Mouse (Mus musculus): Measurements from ENCODE around the gene Plxnb2. TPM values are rescaled to one million over a fixed set of nuclear protein-coding genes. Genes with fewer than 3 reads are reported as not detected.

Gene Plxnb2
- polyA plus RNA-seq, 1 experiment from 2014 or later = 128 TPM

- Histone ChIP-seq H3K27ac (peak within 1 kb of the TSS; percentile 99), H3K4me1 (peaks cover 15% of the 10 kb centered on the region), H3K9me3 (no peaks in the 10 kb centered on the region), H3K27me3 (replicated peaks) (no peaks in the 10 kb centered on the region), H3K9ac (peak within 1 kb of the TSS; percentile 93), H3K4me3 (replicated peaks) (peak within 1 kb of the TSS; percentile 99), H3K4me2 (peak within 1 kb of the TSS; percentile 79), H3K36me3 (no peaks in the 10 kb centered on the region)
- under 1% methylated on average over 38 of the region's 38 CpGs for WGBS
- ATAC-seq (ENCODE audit: insufficient read depth, low FRiP score, low read depth) = peak; percentile 97
Measured at GRCm38 (mm10) chr15:89196313-89196706, 15.7 kb upstream of the Plxnb2 start, which contains the start of gene Dennd6b. Gene Dennd6b, minus strand, starts transcription at chr15:89196496.

DNA sequence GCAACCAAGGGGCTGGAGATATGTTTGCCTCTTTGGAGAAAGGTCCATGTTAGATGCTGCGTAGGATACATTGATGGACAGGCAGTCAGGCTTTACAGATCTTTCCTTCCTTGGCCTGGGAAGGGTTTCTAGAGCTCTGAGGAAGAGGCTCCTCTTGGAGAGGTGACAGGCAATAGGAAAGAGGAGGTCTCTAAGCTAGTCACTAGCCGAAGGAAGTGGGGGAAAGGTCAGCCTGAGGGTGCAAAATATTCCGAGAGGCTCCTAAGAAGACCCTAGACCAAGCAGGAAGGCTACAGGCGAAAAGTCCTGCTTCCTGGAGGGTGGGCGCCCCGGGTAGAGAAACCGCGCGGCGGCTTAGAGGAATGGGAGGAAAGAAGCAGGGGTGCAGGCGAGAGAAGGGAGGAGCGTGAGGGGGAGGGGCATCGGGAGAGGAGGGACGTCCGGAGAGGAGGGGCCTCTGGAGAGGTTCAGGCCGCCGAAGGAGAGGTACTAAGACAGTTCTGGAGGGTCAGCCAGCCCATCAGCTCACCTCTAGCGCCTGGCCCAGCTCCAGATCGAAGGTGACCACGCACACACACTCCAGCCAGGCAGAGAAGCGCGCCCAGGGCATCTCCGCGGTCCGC, 15.2 kb upstream of the Plxnb2 start:
- no peaks in the 10 kb centered on the region for H3K27me3 ChIP-seq (replicated peaks)
- WGBS = 0% methylated on average over 24 of the region's 25 CpGs

DNA sequence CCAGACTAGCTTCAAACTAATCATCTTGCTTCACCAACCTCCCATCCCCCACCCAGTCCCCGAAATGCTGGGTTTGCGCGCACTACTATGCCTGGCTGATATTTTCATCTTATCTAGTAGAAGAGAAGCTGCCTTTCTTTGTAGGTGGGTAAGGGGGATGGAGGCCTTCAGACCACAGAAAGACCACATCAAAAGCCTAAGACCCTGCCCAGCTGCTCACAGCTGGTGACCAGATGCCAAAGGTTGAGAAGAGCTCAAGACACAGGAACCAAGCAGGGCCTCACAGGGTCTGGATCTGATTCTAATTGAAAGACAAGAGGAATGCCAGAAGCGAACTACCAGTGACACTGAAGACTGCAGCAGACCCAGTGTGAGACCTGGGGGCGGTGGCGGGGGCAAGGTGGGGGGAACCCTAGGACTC, 14.7 kb upstream of the Plxnb2 start:
- peak overlapping the region; percentile 79 for H3K4me2 ChIP-seq
- H3K4me3 ChIP-seq (replicated peaks) = peak overlapping the region; percentile 99
- peak overlapping the region; percentile 99 for H3K27ac ChIP-seq
- no peak overlapping the region for H3K9ac ChIP-seq
- no peaks in the 10 kb centered on the region for H3K36me3 ChIP-seq
- WGBS = 36% methylated on average over 6 of the region's 6 CpGs
- no peaks in the 10 kb centered on the region for H3K27me3 ChIP-seq (replicated peaks)
- H3K9me3 ChIP-seq = no peaks in the 10 kb centered on the region
- peaks cover 15% of the 10 kb centered on the region for H3K4me1 ChIP-seq
- ATAC-seq (ENCODE audit: insufficient read depth, low FRiP score, low read depth) = no peak

More for the DNA sequence above, 15.2 kb upstream of the Plxnb2 start:
- H3K4me3 ChIP-seq (replicated peaks) = peak overlapping the region; percentile 99
- peak overlapping the region; percentile 93 for H3K9ac ChIP-seq
- ATAC-seq (ENCODE audit: insufficient read depth, low FRiP score, low read depth) = peak; percentile 95
- H3K4me2 ChIP-seq = peak overlapping the region; percentile 79
- no peaks in the 10 kb centered on the region for H3K36me3 ChIP-seq
- peak overlapping the region; percentile 99 for H3K27ac ChIP-seq
- H3K4me1 ChIP-seq = peaks cover 15% of the 10 kb centered on the region
- no peaks in the 10 kb centered on the region for H3K9me3 ChIP-seq

DNA sequence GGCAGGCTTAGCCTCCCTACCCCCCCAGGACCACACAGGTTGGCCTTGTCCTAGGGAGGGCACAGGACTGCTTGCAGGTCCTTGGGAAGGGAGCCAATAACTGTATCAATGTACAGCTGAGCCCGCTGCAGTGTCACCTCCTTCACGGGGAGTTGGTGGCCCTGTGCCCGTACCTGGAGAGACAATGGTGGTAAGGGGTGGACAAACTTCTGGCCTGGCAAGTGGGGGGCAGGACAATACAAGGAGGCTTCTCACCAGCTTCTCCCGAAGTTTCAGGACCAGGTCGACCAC, 4.3 kb upstream of the Plxnb2 start:
- WGBS = 82% methylated on average over 5 of the region's 5 CpGs

GRCm38 (mm10) chr15:89184141-89184936, 3.8 kb upstream of the Plxnb2 start:
- WGBS = 69% methylated on average over 5 of the region's 5 CpGs
- H3K9me3 ChIP-seq = no peaks in the 10 kb centered on the region
- no peak for ATAC-seq (ENCODE audit: insufficient read depth, low FRiP score, low read depth)

More for the DNA sequence above, 4.3 kb upstream of the Plxnb2 start:
- Histone ChIP-seq H3K27ac (no peak overlapping the region), H3K9ac (no peak overlapping the region), H3K36me3 (no peaks in the 10 kb centered on the region), H3K9me3 (no peaks in the 10 kb centered on the region), H3K4me1 (peaks cover 15% of the 10 kb centered on the region; the same call in 1 of the 2 replicates), H3K27me3 (replicated peaks) (no peaks in the 10 kb centered on the region), H3K4me3 (replicated peaks) (no peak overlapping the region), H3K4me2 (no peak overlapping the region)
- no peak for ATAC-seq (ENCODE audit: insufficient read depth, low FRiP score, low read depth)

GRCm38 (mm10) chr15:89182842-89183241, 2.3 kb upstream of the Plxnb2 start:
- Histone ChIP-seq H3K4me1 (peaks cover 33% of the 10 kb centered on the region), H3K9me3 (no peaks in the 10 kb centered on the region), H3K9ac (no peak overlapping the region), H3K36me3 (no peaks in the 10 kb centered on the region), H3K27me3 (replicated peaks) (no peaks in the 10 kb centered on the region), H3K4me2 (peak overlapping the region; percentile 32; the same call in 1 of the 2 replicates), H3K4me3 (replicated peaks) (no peak overlapping the region), H3K27ac (peak overlapping the region; percentile 95; the same call in 1 of the 2 replicates)
- WGBS = 70% methylated on average over 5 of the region's 5 CpGs
- no peak for ATAC-seq (ENCODE audit: insufficient read depth, low FRiP score, low read depth)

More at GRCm38 (mm10) chr15:89184141-89184936, 3.8 kb upstream of the Plxnb2 start:
- H3K27me3 ChIP-seq (replicated peaks) = no peaks in the 10 kb centered on the region
- peaks cover 19% of the 10 kb centered on the region; the same call in 1 of the 2 replicates for H3K4me1 ChIP-seq
- H3K27ac ChIP-seq = no peak overlapping the region
- H3K9ac ChIP-seq = no peak overlapping the region
- no peak overlapping the region for H3K4me3 ChIP-seq (replicated peaks)
- no peaks in the 10 kb centered on the region for H3K36me3 ChIP-seq
- H3K4me2 ChIP-seq = no peak overlapping the region

DNA sequence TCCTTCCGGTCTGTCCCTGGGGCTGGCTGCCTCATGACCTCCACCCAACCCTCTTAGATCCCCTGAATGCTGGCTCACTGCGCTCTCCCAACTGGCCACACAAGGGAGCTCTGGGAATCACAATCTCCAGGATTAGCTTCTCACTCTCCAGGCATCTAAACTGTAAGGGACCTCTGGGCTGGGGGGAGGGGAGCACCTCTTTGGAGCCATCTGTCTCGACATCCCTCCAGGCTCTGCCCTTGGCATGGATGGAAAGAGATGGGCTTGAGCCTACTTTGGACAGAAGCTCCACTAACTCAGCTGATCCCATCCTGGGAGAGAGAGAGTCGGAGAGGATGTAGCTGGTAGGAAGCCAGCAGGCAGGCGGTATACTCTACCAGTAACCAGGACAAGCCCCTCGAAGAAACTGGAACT, 1.7 kb upstream of the Plxnb2 start:
- Histone ChIP-seq H3K27me3 (replicated peaks) (no peaks in the 10 kb centered on the region), H3K9me3 (no peaks in the 10 kb centered on the region), H3K4me3 (replicated peaks) (no peak overlapping the region), H3K4me1 (peaks cover 38% of the 10 kb centered on the region), H3K36me3 (no peaks in the 10 kb centered on the region), H3K4me2 (peak overlapping the region; percentile 32; the same call in 1 of the 2 replicates), H3K9ac (no peak overlapping the region), H3K27ac (peak overlapping the region; percentile 95)
- 30% methylated on average over 6 of the region's 6 CpGs for WGBS
- no peak for ATAC-seq (ENCODE audit: insufficient read depth, low FRiP score, low read depth)

DNA sequence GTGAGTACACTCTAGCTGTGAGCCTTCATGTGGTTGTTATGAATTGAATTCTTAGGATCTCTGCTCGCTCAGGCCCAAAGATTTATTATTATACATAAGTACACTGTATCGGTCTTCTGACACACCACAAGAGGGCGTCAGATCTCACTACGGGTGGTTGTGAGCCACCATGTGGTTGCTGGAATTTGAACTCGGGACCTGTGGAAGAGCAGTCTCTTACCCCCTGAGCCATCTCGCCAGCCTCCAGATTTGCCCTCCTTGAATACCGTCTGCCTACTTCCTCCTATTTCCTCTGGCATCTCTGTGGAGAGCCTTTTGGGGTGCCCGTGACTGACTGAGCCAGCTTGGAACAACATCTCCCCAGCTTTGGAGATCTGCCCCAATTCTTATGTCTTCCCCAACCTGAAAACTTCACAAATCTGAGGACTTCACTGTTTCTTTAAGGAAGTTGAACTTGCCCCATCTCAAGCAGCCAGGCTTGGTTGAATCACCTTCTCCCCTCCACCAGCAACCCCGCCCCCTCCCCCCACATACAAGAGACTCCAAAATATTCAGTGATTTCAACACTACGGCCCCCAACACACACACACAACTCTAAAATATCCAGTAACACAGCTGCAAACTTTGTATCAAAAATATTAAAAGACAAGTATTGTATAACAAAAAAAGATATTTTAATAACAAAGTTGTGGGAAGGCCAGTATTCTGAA, 1.1 kb upstream of the Plxnb2 start:
- Histone ChIP-seq H3K27ac (peak overlapping the region; percentile 95), H3K9ac (no peak overlapping the region), H3K9me3 (no peaks in the 10 kb centered on the region), H3K27me3 (replicated peaks) (no peaks in the 10 kb centered on the region), H3K4me1 (peaks cover 44% of the 10 kb centered on the region), H3K36me3 (no peaks in the 10 kb centered on the region), H3K4me3 (replicated peaks) (no peak overlapping the region), H3K4me2 (peak overlapping the region; percentile 92)
- no peak for ATAC-seq (ENCODE audit: insufficient read depth, low FRiP score, low read depth)
- WGBS = 61% methylated on average over 10 of the region's 10 CpGs

DNA sequence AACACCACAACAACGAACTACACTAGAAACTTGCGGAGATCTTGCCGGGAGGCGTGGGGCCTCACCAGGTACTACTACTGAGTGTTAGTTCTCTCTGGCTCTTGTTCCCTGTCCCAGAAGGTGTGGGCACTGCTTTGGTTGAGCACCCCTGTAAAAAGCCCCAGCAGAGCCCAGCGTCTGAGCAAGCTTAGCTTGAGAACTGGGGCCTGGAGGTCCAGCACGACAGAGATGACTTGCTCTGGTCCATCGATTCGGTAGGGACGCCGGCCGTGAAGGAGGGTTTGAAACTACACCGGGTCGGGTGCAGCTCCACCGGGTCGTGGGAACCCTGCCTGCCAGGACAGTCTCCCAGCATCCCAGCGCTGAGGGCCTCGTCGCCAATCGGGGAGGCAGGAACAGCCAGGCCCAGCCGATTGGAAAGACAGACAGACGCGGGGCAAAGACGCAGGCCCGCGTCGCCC, 477 bp downstream of the Plxnb2 start:
- Histone ChIP-seq H3K9me3 (no peaks in the 10 kb centered on the region), H3K36me3 (no peaks in the 10 kb centered on the region), H3K4me3 (replicated peaks) (peak overlapping the region; percentile 86), H3K27ac (peak overlapping the region; percentile 95), H3K9ac (peak overlapping the region; percentile 80), H3K4me2 (peak overlapping the region; percentile 92), H3K4me1 (peaks cover 60% of the 10 kb centered on the region), H3K27me3 (replicated peaks) (no peaks in the 10 kb centered on the region)
- under 1% methylated on average over 26 of the region's 26 CpGs for WGBS
- ATAC-seq (ENCODE audit: insufficient read depth, low FRiP score, low read depth) = no peak

GRCm38 (mm10) chr15:89179630-89179964, 991 bp downstream of the Plxnb2 start:
- Histone ChIP-seq H3K4me1 (peaks cover 64% of the 10 kb centered on the region), H3K27ac (peak overlapping the region; percentile 95), H3K4me3 (replicated peaks) (peak overlapping the region; percentile 86), H3K4me2 (peak overlapping the region; percentile 92), H3K9ac (peak overlapping the region; percentile 80; the same call in 1 of the 2 replicates), H3K36me3 (no peaks in the 10 kb centered on the region), H3K27me3 (replicated peaks) (no peaks in the 10 kb centered on the region), H3K9me3 (no peaks in the 10 kb centered on the region)
- no peak for ATAC-seq (ENCODE audit: insufficient read depth, low FRiP score, low read depth)
- 3% methylated on average over 6 of the region's 6 CpGs for WGBS

- H3K4me3 ChIP-seq (replicated peaks) = peak overlapping the region; percentile 86
- peak; percentile 67 for ATAC-seq (ENCODE audit: insufficient read depth, low FRiP score, low read depth)
- H3K4me2 ChIP-seq = peak overlapping the region; percentile 92
- H3K9me3 ChIP-seq = no peaks in the 10 kb centered on the region
- peaks cover 69% of the 10 kb centered on the region for H3K4me1 ChIP-seq
- 2% methylated on average over 16 of the region's 16 CpGs for WGBS
- peak overlapping the region; percentile 95 for H3K27ac ChIP-seq
- peak overlapping the region; percentile 80; the same call in 1 of the 2 replicates for H3K9ac ChIP-seq
- no peaks in the 10 kb centered on the region for H3K27me3 ChIP-seq (replicated peaks)
- H3K36me3 ChIP-seq = no peaks in the 10 kb centered on the region
Measured at GRCm38 (mm10) chr15:89178954-89179629, 1.5 kb downstream of the Plxnb2 start.

Data from stomach, embryonic 15.5 days (tissue).